Mouse (Mus musculus): Measurements from ENCODE around the gene Ostm1. TPM values are rescaled to one million over a fixed set of nuclear protein-coding genes. Genes with fewer than 3 reads are reported as not detected.

The Ostm1 gene
- polyA plus RNA-seq, 1 experiment: 22.5 TPM

DNA sequence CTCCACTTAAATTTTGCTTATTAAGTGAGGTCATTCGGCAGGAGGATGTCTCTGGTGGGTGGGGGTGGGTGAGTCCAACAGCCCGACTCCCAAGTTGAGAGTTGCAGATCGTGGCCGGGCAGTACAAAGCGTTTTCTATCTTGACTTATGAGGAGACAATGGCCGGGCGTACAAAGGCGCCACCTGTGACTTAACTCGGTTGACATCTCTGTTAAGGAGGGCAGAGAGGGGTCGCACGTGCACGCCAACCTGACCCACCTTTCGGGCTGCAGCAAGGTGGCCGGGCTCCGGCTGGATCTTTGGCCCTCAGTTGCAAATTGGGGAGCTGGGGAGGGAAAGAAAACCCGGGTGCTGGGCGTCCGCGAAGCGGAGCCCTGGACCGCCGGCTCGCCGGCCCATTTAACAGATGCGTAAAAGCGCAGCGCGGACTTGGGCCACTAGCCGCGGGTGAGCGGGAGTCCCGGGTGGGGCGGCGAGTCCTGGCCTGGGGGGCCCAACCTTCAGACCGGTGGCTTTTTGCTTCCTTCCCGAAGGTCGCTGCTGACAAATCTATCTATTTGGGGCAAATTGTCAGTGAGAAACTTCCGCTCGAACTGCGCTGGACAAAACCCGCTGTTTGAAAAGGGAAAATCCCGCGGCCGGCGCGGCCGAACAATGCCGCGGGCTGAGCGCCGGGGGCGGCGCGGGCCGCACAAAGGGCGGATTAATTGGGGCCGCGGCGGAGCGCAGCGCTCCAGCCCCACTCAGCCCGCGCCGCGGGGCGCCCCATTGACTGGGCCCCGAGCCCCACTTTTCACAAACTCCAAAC lies 7.8 kb downstream of the Ostm1 start:
- TF ChIP-seq POLR2A (IDR thresholded peaks at IDR 0.05; ENCODE audit: low read depth, low read length): no peak
- TF ChIP-seq CTCF (IDR thresholded peaks at IDR 0.05; ENCODE audit: borderline replicate concordance, insufficient read depth, low read length): no peak
- H3K4me1 ChIP-seq (ENCODE audit: control insufficient read depth, insufficient read depth, low read length): no peaks in the 10 kb centered on the region
- H3K27ac ChIP-seq (ENCODE audit: insufficient read depth, low read length): no peak overlapping the region
- no peak overlapping the region for H3K4me3 ChIP-seq (ENCODE audit: insufficient read depth, low read length)

DNA sequence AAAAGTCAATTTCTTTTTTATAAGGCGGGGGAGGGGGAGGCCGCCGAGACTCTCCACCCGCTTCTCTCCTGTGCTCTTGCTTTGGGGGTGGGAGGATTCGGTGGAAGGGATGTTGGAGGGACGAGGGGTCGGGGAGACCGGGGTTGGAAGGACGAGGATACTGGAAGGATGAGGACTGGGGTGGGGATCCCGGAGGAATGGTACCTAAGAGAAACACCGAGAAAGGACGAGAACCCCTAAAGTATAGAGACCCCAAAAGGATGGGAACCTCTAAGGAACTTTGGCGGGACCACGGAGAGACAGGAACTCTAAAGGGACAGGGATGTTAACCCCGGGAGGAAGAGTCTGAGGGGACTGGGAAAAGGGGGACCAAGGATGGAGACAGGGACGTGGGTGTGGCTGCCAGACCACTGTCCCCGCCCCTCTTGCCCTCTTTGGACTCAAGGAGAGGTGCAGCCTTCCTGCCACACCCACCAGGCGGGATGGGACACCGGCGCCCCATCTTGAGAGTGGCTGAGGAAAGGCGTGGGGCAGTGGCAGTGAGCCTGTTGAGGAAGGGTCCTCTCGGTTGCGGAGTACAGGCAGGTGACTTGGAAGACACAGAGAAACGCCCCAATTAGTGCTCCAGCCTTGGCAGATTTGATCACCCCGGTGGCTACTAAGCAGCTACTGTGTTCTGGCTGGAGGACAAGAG lies 8.5 kb downstream of the Ostm1 start:
- no peaks in the 10 kb centered on the region for H3K4me1 ChIP-seq (ENCODE audit: control insufficient read depth, insufficient read depth, low read length)
- no peak overlapping the region for H3K27ac ChIP-seq (ENCODE audit: insufficient read depth, low read length)
- no peak overlapping the region for H3K4me3 ChIP-seq (ENCODE audit: insufficient read depth, low read length)
- no peak for TF ChIP-seq POLR2A (IDR thresholded peaks at IDR 0.05; ENCODE audit: low read depth, low read length)
- no peak for TF ChIP-seq CTCF (IDR thresholded peaks at IDR 0.05; ENCODE audit: borderline replicate concordance, insufficient read depth, low read length)

DNA sequence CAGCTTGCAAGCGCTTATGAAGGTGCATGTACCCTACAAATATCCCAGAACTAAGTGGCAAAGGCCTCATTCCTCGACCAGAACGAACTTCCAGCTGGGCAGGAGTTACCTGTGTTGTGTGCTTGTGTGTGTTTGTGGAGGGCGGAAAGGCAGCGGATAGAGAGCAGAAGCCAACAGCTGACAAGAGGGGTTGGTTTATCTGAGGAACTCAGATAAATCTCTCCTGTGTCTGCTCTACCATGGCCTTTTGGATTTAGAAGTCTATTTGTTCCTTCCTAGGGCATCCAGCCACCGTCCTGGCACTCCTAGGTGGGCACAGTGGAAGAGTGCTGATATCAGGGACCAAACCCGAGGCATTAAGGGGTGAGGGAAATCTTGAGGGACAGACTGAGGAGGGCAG lies 9.6 kb downstream of the Ostm1 start:
- no peaks in the 10 kb centered on the region for H3K4me1 ChIP-seq (ENCODE audit: control insufficient read depth, insufficient read depth, low read length)
- H3K4me3 ChIP-seq (ENCODE audit: insufficient read depth, low read length): no peak overlapping the region
- TF ChIP-seq CTCF (IDR thresholded peaks at IDR 0.05; ENCODE audit: borderline replicate concordance, insufficient read depth, low read length) (no peak), POLR2A (IDR thresholded peaks at IDR 0.05; ENCODE audit: low read depth, low read length) (no peak)
- no peak overlapping the region for H3K27ac ChIP-seq (ENCODE audit: insufficient read depth, low read length)

DNA sequence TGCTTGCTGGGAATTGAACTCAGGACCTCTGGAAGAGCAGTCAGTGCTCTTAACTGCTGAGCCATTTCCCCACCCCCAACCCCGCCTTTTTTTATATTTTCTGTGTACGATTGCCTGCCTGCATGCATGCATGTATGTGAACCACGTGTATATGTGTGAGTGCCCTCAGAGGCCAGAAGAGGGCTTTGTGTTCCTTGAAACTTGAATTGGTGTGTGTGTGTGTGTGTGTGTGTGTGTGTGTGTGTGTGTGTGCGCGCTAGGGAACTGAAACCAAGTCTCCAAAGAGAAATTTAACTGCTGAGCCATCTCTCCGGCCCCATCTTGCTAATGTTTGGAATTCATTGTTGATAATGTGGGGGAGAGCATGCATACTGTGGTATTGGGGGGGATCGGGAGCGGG lies 15.0 kb downstream of the Ostm1 start:
- H3K27ac ChIP-seq (ENCODE audit: insufficient read depth, low read length): no peak overlapping the region
- no peaks in the 10 kb centered on the region for H3K4me1 ChIP-seq (ENCODE audit: control insufficient read depth, insufficient read depth, low read length)
- no peak overlapping the region for H3K4me3 ChIP-seq (ENCODE audit: insufficient read depth, low read length)
- TF ChIP-seq CTCF (IDR thresholded peaks at IDR 0.05; ENCODE audit: borderline replicate concordance, insufficient read depth, low read length) (no peak), POLR2A (IDR thresholded peaks at IDR 0.05; ENCODE audit: low read depth, low read length) (no peak)

DNA sequence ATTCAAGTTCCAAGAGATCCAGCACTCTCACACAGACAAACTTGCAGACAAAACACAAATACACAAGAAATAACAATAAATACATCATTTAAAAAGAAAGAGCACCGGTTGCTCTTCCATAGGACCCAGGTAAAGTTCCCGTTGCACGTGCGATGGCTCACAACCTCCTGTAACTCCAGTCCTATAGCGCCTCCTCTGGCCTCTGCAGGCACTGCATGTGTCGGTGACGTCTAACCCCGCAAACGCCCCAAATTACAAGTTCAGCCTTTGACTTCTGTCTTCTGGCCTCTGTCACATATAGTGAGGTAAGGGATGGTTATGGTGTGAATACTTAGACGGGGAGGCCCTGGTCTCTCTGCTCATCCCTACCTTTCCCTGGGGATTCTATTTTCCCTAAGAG lies 17.9 kb downstream of the Ostm1 start:
- Histone ChIP-seq H3K4me1 (ENCODE audit: control insufficient read depth, insufficient read depth, low read length) (no peaks in the 10 kb centered on the region), H3K27ac (ENCODE audit: insufficient read depth, low read length) (no peak overlapping the region), H3K4me3 (ENCODE audit: insufficient read depth, low read length) (no peak overlapping the region)
- TF ChIP-seq CTCF (IDR thresholded peaks at IDR 0.05; ENCODE audit: borderline replicate concordance, insufficient read depth, low read length) (peak; percentile 47; the same call in 1 of the 2 replicates), POLR2A (IDR thresholded peaks at IDR 0.05; ENCODE audit: low read depth, low read length) (no peak)

DNA sequence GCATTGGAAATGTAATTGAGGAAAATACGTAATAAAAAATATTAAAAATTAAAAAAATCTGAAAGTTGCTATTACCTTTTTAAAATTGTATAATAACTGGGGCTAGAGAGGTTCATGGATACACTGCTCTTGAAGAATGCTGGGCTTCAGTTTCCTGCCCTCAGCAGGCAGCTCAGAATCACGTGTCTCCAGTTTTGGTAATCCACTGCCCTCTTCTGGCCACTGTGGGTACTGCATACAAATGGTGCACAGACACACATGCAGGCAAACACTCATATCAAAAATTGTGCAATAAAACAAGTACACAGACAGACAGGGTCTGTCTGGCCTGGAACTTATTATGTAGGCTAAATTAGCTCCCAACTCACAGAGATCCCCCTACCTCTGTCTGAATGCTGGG lies 21.3 kb downstream of the Ostm1 start:
- TF ChIP-seq CTCF (IDR thresholded peaks at IDR 0.05; ENCODE audit: borderline replicate concordance, insufficient read depth, low read length) (peak; percentile 21; the same call in 1 of the 2 replicates), POLR2A (IDR thresholded peaks at IDR 0.05; ENCODE audit: low read depth, low read length) (no peak)
- Histone ChIP-seq H3K4me3 (ENCODE audit: insufficient read depth, low read length) (no peak overlapping the region), H3K27ac (ENCODE audit: insufficient read depth, low read length) (no peak overlapping the region)

DNA sequence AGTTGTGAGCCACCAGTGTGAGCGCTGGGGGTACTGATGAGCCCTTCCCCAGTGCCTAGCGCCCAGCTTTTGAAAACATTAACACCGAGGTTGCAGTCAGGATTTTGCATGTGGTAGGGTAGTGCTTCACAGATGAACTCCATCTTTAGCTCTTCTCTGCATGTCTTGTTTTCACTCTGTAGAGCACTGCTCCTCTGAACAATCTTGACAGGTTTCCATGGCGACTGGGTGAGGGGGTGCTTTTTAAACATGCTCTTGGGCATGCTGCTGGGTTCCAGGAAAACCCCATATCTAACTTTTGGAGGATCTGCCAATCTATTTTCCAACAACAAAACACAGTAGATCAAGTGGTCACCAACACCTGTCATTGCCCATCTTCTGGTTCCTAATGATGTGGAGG lies 23.1 kb downstream of the Ostm1 start:
- no peak overlapping the region for H3K4me3 ChIP-seq (ENCODE audit: insufficient read depth, low read length)
- H3K4me1 ChIP-seq (ENCODE audit: control insufficient read depth, insufficient read depth, low read length): no peaks in the 10 kb centered on the region
- TF ChIP-seq POLR2A (IDR thresholded peaks at IDR 0.05; ENCODE audit: low read depth, low read length) (no peak), CTCF (IDR thresholded peaks at IDR 0.05; ENCODE audit: borderline replicate concordance, insufficient read depth, low read length) (no peak)
- no peak overlapping the region for H3K27ac ChIP-seq (ENCODE audit: insufficient read depth, low read length)

More for the DNA sequence above, 21.3 kb downstream of the Ostm1 start:
- H3K4me1 ChIP-seq (ENCODE audit: control insufficient read depth, insufficient read depth, low read length): no peaks in the 10 kb centered on the region

DNA sequence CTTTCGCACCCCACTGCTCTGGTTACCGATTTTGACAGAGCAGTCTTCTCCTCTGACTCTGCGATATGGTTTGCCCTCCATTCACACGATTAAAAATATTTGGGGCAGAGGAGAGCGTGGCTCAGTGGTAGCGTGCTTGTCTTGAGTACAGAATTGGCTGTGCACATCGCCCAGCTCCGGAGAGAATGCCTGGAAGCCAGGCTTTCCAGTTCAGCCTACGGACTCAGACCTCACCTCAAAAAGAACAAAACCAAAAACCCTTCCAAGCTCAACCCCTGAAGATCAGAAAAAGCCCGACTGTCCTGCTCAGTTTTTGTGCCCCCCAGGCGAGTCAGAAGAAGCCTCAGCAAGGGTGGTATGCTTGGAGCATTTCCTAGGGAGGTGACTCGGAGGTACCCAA lies 29.5 kb downstream of the Ostm1 start:
- TF ChIP-seq CTCF (IDR thresholded peaks at IDR 0.05; ENCODE audit: borderline replicate concordance, insufficient read depth, low read length) (no peak), POLR2A (IDR thresholded peaks at IDR 0.05; ENCODE audit: low read depth, low read length) (no peak)
- H3K4me1 ChIP-seq (ENCODE audit: control insufficient read depth, insufficient read depth, low read length): peaks cover 2% of the 10 kb centered on the region; the same call in 1 of the 2 replicates
- H3K27ac ChIP-seq (ENCODE audit: insufficient read depth, low read length): no peak overlapping the region
- H3K4me3 ChIP-seq (ENCODE audit: insufficient read depth, low read length): no peak overlapping the region

DNA sequence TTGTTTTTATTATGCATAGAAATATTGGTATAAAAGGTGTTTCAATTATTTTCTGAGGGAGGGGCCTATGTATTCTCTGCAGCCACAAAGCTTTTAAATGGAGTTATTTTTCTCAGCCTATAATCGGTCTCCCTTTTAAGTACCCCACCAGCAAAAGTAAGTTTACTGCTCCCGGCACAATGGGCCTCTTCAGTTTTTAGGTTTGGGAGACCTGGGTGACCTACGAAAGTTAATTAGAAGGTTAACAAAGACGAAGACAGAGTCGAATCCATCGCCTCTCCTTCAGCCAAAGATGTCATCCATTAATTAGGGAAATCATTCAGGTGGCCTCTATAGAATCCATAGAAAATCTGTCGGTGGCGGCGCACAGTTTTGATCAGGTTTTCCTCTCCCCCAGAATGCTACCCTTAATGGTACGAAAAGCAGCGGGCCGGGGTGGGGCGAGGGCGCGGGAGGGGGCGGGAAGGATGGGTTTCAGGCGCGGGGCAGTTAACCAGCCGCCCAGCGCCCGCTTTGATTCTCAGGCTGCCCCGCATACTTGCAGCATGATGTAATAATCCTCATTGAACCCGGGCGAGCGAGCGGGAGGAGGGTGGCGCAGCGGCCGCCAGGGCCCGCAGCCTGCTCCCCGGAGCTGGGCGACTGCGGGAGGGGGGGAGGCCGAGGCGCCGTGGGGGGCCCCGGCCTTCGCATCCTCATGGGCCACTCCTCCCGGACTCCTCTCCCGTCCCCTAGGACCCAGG lies 30.2 kb downstream of the Ostm1 start:
- Histone ChIP-seq H3K27ac (ENCODE audit: insufficient read depth, low read length) (no peak overlapping the region), H3K4me1 (ENCODE audit: control insufficient read depth, insufficient read depth, low read length) (peaks cover 2% of the 10 kb centered on the region; the same call in 1 of the 2 replicates), H3K4me3 (ENCODE audit: insufficient read depth, low read length) (peak overlapping the region; percentile 33)
- TF ChIP-seq CTCF (IDR thresholded peaks at IDR 0.05; ENCODE audit: borderline replicate concordance, insufficient read depth, low read length) (no peak), POLR2A (IDR thresholded peaks at IDR 0.05; ENCODE audit: low read depth, low read length) (no peak)

Measured in embryonic fibroblast, embryonic 13.5 days (primary cell).